Mouse (Mus musculus) MEL (cell line): ENCODE measurements around the gene Grip1. TPM values are rescaled to one million over a fixed set of nuclear protein-coding genes. Genes with fewer than 3 reads are reported as not detected.

Experiments
- DNase-seq: peaks from one replicate; pipeline ENCODE4 v3.0.0; 2011; ENCODE audit warnings: low read depth, low spot score
- H3K27ac ChIP-seq: 2 replicates; pipeline ENCODE4 v1.5.1; 2012; ENCODE audit warnings: low read depth, mild to moderate bottlenecking, control low read depth, low read length, moderate library complexity; ENCODE audit not compliant: control insufficient read depth
- H3K27me3 ChIP-seq, 2 experiments: fragments of 150-350 bp in 1 of 2; sonication (generic) in 1 of 2; 2 replicates each; pipeline ENCODE4 v1.6.1; 2012; ENCODE audit warnings: low read length in 2 of 2, mild to moderate bottlenecking in 2 of 2, improper control_type of control experiment in 1 of 2, moderate library complexity in 1 of 2; ENCODE audit not compliant: insufficient read depth in 2 of 2, control insufficient read depth in 1 of 2
- H3K36me3 ChIP-seq, 2 experiments: 2 replicates each; pipeline ENCODE4 v1.6.1; 2012 to 2014; ENCODE audit warnings: low read length in 2 of 2, improper control_type of control experiment in 1 of 2, inconsistent platforms in 1 of 2, mild to moderate bottlenecking in 1 of 2; ENCODE audit not compliant: insufficient read depth in 2 of 2, control insufficient read depth in 1 of 2
- H3K4me1 ChIP-seq, 2 experiments: fragments of 150-350 bp in 1 of 2; sonication (generic) in 1 of 2; 2 replicates each; pipeline ENCODE4 v1.6.1; 2012; ENCODE audit warnings: low read length in 2 of 2, improper control_type of control experiment in 1 of 2, mild to moderate bottlenecking in 1 of 2; ENCODE audit not compliant: insufficient read depth in 2 of 2, control insufficient read depth in 1 of 2
- H3K4me3 ChIP-seq, 2 experiments: fragments of 150-350 bp in 1 of 2; sonication (generic) in 1 of 2; 2 replicates each; pipeline ENCODE4 v1.5.1; 2012; ENCODE audit warnings: low read depth in 2 of 2, low read length in 2 of 2, mild to moderate bottlenecking in 2 of 2, moderate library complexity in 2 of 2, control low read depth in 1 of 2, improper control_type of control experiment in 1 of 2; ENCODE audit not compliant: control insufficient read depth in 1 of 2, insufficient read depth in 1 of 2
- H3K79me2 ChIP-seq: 2 replicates; pipeline ENCODE4 v1.6.1; 2012; ENCODE audit warnings: mild to moderate bottlenecking, low read length, moderate library complexity; ENCODE audit not compliant: control insufficient read depth, poor library complexity, insufficient read depth
- H3K9ac ChIP-seq: 2 replicates; pipeline ENCODE4 v1.6.1; 2012; ENCODE audit warnings: low read depth, mild to moderate bottlenecking, control low read depth, low read length, moderate library complexity; ENCODE audit not compliant: control insufficient read depth, poor library complexity, severe bottlenecking
- H3K9me3 ChIP-seq: fragments of 150-350 bp; sonication (generic); replicated peaks from 2 replicates; pipeline ENCODE4 v1.6.1; 2012; ENCODE audit warnings: mild to moderate bottlenecking, low read length, improper control_type of control experiment, moderate library complexity; ENCODE audit not compliant: insufficient read depth
- BHLHE40 ChIP-seq: IDR thresholded peaks from 2 replicates; pipeline ENCODE4 v1.6.1; 2012; ENCODE audit warnings: low read depth, mild to moderate bottlenecking, inconsistent platforms, low read length, improper control_type of control experiment, borderline replicate concordance
- CHD2 ChIP-seq: IDR thresholded peaks from 2 replicates; pipeline ENCODE4 v1.6.1; 2011; ENCODE audit warnings: low read length, improper control_type of control experiment
- E2F4 ChIP-seq: IDR thresholded peaks from 2 replicates; pipeline ENCODE4 v1.6.1; 2011; ENCODE audit warnings: low read depth, low read length, improper control_type of control experiment, borderline replicate concordance
- ELF1 ChIP-seq: IDR thresholded peaks from 2 replicates; pipeline ENCODE4 v1.6.1; 2014; ENCODE audit warnings: low read depth, mild to moderate bottlenecking, inconsistent platforms, low read length, improper control_type of control experiment, moderate library complexity
- EP300 ChIP-seq, 2 experiments: IDR thresholded peaks; 2 replicates each; pipeline ENCODE4 v1.6.1; 2011; ENCODE audit warnings: improper control_type of control experiment in 2 of 2, low read length in 2 of 2, low read depth in 1 of 2, mild to moderate bottlenecking in 1 of 2
- GATA1 ChIP-seq: IDR thresholded peaks from 2 replicates; pipeline ENCODE4 v1.6.1; 2011; ENCODE audit warnings: low read depth, low read length, improper control_type of control experiment
- JUND ChIP-seq: IDR thresholded peaks from 2 replicates; pipeline ENCODE4 v1.6.1; 2011; ENCODE audit warnings: low read depth, mild to moderate bottlenecking, improper control_type of control experiment, low read length
- MAFK ChIP-seq: IDR thresholded peaks from 2 replicates; pipeline ENCODE4 v1.6.1; 2011; ENCODE audit warnings: low read depth, mild to moderate bottlenecking, low read length, improper control_type of control experiment, borderline replicate concordance
- MAX ChIP-seq: IDR thresholded peaks from 2 replicates; pipeline ENCODE4 v1.6.1; 2011; ENCODE audit warnings: low read length, improper control_type of control experiment
- MXI1 ChIP-seq: IDR thresholded peaks from 2 replicates; pipeline ENCODE4 v1.6.1; 2011; ENCODE audit warnings: mild to moderate bottlenecking, low read depth, low read length, improper control_type of control experiment
- MYB ChIP-seq: IDR thresholded peaks from 2 replicates; pipeline ENCODE4 v1.6.1; 2011; ENCODE audit warnings: mild to moderate bottlenecking, low read depth, low read length, improper control_type of control experiment
- MYC ChIP-seq: IDR thresholded peaks from 2 replicates; pipeline ENCODE4 v1.6.1; 2011; ENCODE audit warnings: low read depth, mild to moderate bottlenecking, low read length, improper control_type of control experiment, moderate library complexity
- POLR2A ChIP-seq, 2 experiments: IDR thresholded peaks; 2 replicates each; pipeline ENCODE4 v1.6.1; 2011 to 2012; ENCODE audit warnings: low read length in 2 of 2, mild to moderate bottlenecking in 2 of 2, control low read depth in 1 of 2, improper control_type of control experiment in 1 of 2, low read depth in 1 of 2, moderate library complexity in 1 of 2; ENCODE audit not compliant: control insufficient read depth in 1 of 2, insufficient read depth in 1 of 2, poor library complexity in 1 of 2
- POLR2AphosphoS2 ChIP-seq: IDR thresholded peaks from 2 replicates; pipeline ENCODE4 v1.6.1; 2011; ENCODE audit warnings: low read length, improper control_type of control experiment
- RAD21 ChIP-seq: IDR thresholded peaks from 2 replicates; pipeline ENCODE4 v1.6.1; 2011; ENCODE audit warnings: mild to moderate bottlenecking, low read depth, low read length, improper control_type of control experiment
- SIN3A ChIP-seq: IDR thresholded peaks from 2 replicates; pipeline ENCODE4 v1.6.1; 2012; ENCODE audit warnings: low read length, improper control_type of control experiment, inconsistent platforms
- SMC3 ChIP-seq: IDR thresholded peaks from 2 replicates; pipeline ENCODE4 v1.6.1; 2011; ENCODE audit warnings: low read depth, low read length, improper control_type of control experiment
- TBP ChIP-seq: IDR thresholded peaks from 2 replicates; pipeline ENCODE4 v1.8.0; 2011; ENCODE audit warnings: low read depth, low read length, improper control_type of control experiment
- UBTF ChIP-seq: IDR thresholded peaks from 2 replicates; pipeline ENCODE4 v1.6.1; 2012; ENCODE audit warnings: low read depth, mild to moderate bottlenecking, inconsistent platforms, low read length, improper control_type of control experiment, moderate library complexity, borderline replicate concordance; ENCODE audit not compliant: insufficient read depth
- USF1 ChIP-seq: IDR thresholded peaks from 2 replicates; pipeline ENCODE4 v1.6.1; 2014; ENCODE audit warnings: low read depth, mild to moderate bottlenecking, inconsistent platforms, low read length, improper control_type of control experiment, moderate library complexity
- USF2 ChIP-seq, 2 experiments: IDR thresholded peaks; 2 replicates each; pipeline ENCODE4 v1.6.1; 2011 to 2012; ENCODE audit warnings: improper control_type of control experiment in 2 of 2, low read length in 2 of 2, borderline replicate concordance in 1 of 2, inconsistent platforms in 1 of 2, low read depth in 1 of 2, mild to moderate bottlenecking in 1 of 2; ENCODE audit not compliant: insufficient read depth in 1 of 2
- ZKSCAN1 ChIP-seq: IDR thresholded peaks from 2 replicates; pipeline ENCODE4 v1.6.1; 2012; ENCODE audit warnings: low read depth, mild to moderate bottlenecking, inconsistent platforms, low read length, improper control_type of control experiment, moderate library complexity
- ZMIZ1 ChIP-seq: IDR thresholded peaks from 2 replicates; pipeline ENCODE4 v1.6.1; 2012; ENCODE audit warnings: low read depth, mild to moderate bottlenecking, inconsistent platforms, low read length, improper control_type of control experiment, moderate library complexity
- polyA plus RNA-seq, 2 experiments: library from polyadenylated mRNA; stranded (reverse) in 1 of 2; unstranded in 1 of 2; fragments of >175 nt in 1 of 2; fragments of >200 nt in 1 of 2; gene quantifications; 2 replicates each; pipeline versions ENCODE4 v1.2.1 to v1.2.4; 2012; ENCODE audit warnings: low replicate concordance in 2 of 2, low read depth in 1 of 2; ENCODE audit not compliant: insufficient read length in 2 of 2, insufficient read depth in 1 of 2, missing spikeins in 1 of 2
- total RNA-seq: library from RNA; depleted of rRNA; stranded (reverse); fragments of 300-350 nt; gene quantifications from 2 replicates; pipeline ENCODE4 v1.2.3, GENCODE M21; 2012

Gene Grip1
- total and polyA plus RNA-seq, 3 experiments, result 0.04 TPM; not detected in 2

DNA sequence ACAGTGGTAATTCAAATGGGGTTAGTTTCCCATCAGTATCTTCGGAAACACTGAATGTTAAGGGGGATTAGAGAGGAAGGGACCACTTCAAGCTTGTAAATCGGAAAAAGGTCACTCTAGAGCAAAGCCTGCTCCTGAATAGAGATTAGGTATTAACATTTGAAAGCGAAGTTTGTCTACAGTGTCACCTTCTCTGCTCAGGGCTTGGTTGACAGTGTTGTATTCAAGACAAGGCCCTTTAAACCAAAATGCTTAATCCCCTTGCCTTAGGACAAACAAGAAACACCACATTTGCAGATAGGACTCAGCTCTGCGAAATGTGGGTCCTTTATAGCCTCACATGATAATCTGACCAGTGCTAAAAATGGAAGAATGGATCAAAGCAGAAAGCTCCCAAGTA, 81.2 kb downstream of the Grip1 start:
- H3K79me2 ChIP-seq, result no peaks in the 10 kb centered on the region
- TF ChIP-seq SMC3 (no peak), UBTF (no peak), MYB (no peak), POLR2AphosphoS2 (no peak), BHLHE40 (no peak), E2F4 (no peak), ZKSCAN1 (no peak), MAFK (no peak)
- DNase-seq, result no peak
- no peak overlapping the region for H3K27ac ChIP-seq
- no peaks in the 10 kb centered on the region for H3K9me3 ChIP-seq
- no peaks in the 10 kb centered on the region for H3K4me1 ChIP-seq
- no peaks in the 10 kb centered on the region for H3K27me3 ChIP-seq
- no peak overlapping the region for H3K4me3 ChIP-seq
- H3K9ac ChIP-seq, result no peak overlapping the region
- H3K36me3 ChIP-seq, result no peaks in the 10 kb centered on the region

DNA sequence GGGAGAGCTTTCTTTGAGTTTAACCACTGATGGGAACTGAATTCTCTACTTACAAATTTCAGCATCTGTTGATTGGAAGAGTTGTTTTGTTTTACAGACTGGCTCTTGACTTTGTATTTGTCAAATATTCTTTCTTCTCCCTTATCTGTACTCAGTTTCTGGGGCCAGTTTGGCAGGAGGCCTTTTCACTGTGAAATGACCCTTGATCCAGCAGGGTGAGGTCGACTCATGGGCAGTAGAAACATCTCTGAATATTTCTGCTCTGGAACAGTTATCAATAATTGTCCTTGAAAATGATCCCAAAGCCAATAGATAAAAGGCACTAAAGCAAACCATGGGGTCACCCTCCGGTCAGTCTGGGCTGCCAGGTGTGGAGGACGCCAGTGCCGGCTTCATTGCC, 88.0 kb downstream of the Grip1 start:
- H3K9me3 ChIP-seq, result no peaks in the 10 kb centered on the region
- no peaks in the 10 kb centered on the region for H3K4me1 ChIP-seq
- no peak overlapping the region for H3K4me3 ChIP-seq
- H3K27me3 ChIP-seq, result no peaks in the 10 kb centered on the region
- H3K79me2 ChIP-seq, result no peaks in the 10 kb centered on the region
- no peak overlapping the region for H3K9ac ChIP-seq
- DNase-seq, result no peak
- H3K27ac ChIP-seq, result no peak overlapping the region
- H3K36me3 ChIP-seq, result no peaks in the 10 kb centered on the region
- TF ChIP-seq USF2 (IDR thresholded peaks at IDR 0.05; ENCODE audit: borderline replicate concordance in 1 of 2, insufficient read depth in 1 of 2, low read depth in 1 of 2, low read length in 2 of 2) (no peak), USF1 (no peak), CHD2 (no peak), JUND (no peak), SIN3A (no peak), MAX (no peak), GATA1 (no peak), ELF1 (no peak), ZMIZ1 (no peak), UBTF (no peak), BHLHE40 (no peak), MYC (no peak), POLR2A (IDR thresholded peaks at IDR 0.05; ENCODE audit: control insufficient read depth in 1 of 2, insufficient read depth in 1 of 2, low read depth in 1 of 2, low read length in 2 of 2, poor library complexity in 1 of 2) (no peak), TBP (no peak), RAD21 (no peak), MXI1 (no peak), MAFK (no peak), EP300 (IDR thresholded peaks at IDR 0.05; ENCODE audit: low read depth in 1 of 2, low read length in 2 of 2) (no peak)
